Mouse (Mus musculus): ENCODE data around the gene Haus7.

The Haus7 gene

DNA sequence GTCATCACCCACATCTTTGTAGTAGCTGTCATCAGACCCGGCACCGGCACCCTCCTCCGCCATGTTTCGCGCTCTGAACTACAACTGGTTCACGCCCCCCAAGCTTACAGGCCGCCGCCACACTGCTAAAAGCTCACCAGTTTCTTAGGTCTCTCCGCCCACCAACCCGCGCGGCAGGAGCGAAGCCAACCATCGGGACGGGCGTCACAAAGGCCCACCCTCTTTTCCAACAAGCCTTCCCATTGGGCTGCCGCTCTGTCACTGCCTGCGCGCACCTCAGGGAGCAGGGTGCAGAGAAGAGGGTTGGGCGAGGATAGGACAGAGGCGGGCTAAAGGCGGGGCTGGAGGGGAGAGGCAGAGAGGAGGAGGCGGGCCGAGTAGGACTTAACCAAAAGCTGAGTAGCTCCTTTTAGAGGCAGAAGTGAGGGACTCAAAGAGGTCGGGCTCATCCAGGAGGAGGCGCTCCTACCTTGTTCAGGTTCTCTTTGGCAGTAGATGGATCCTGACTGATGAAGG, at the start of gene Haus7:
TSS of gene Haus7 (minus strand) at position 168 of the 516 bp plus-strand sequence.
- in situ Hi-C loops (cut with MboI; ENCODE audit: unreplicated experiment in 2 of 2): loop anchor here (10.0 to 25.0 kb wide), 3 partner anchors 196 to 956 kb away; partner anchors contain the start of genes Pnck (in 1 of the 2) and Slc6a8 (in 1 of the 2)

DNA sequence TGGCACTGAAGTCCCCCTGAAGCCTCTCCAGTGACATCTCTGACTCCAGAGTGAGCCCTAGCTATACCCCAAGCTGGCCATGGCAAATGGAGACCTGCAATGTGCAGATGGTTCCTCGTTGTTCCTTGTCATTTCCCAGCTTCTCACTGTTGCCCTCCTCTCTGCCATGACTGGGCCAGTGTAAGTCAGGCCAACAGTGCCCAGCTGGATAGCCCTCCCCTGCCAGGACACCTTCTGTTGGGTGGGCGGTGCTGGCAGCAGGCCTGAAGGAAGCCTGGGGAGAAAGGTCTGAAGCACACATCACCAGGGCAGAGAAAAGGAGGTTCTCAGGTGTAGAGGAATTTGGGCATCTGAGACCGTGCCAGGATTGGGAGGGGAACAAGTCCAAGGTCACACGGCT, 47.7 kb upstream of the Haus7 start:
- in situ Hi-C loops (cut with MboI; ENCODE audit: unreplicated experiment in 2 of 2): no loop called here

DNA sequence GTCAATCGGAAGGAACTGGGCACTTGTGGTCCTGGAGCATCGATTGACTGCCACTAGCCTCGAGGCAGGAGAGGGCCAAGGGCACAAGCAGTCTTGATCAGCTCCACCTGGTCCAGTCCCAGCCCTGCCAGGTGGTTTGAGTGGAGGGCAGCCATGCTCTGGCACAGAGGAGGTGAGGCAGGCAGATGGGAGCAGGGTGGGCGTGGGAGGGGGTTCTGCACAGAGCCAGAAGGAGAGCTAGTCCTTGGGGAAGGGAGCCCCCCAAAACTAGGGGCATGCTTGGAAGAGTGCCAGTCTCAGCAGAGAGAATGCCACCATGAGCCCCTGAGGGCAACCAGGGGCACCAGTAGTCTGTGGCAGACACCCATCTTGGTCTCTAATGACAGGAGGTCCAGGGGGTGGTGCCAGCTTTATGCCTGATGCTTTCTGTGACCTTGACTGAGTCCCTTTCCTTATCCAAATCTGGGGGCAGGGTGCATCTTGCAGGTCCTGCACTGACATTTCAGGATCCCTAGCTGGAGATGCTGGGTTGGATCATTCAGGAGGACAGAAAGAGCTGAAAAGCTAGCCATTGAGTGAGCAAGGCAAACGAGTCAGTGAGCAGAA, 46.4 kb upstream of the Haus7 start:
- in situ Hi-C loops (cut with MboI; ENCODE audit: unreplicated experiment in 2 of 2): no loop called here

DNA sequence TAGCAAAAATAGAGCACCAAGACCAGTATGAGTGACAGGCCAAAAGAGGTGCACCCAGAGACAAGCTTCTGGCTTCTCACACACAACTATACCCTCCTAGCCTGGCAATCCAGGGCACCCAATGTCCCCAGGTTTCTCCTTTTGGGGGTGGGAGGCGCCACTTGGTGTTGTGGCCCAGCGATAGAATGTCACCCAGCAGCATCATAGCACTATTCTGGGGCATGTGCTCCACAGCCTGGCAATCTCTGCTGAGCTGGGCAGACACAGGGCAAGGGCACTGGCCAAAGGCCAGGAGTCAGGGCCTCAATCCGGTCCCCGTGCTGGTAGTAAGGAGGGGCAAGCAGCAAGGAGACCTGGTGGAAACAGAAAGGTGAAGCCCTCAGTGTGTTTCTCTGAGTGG, 37.9 kb upstream of the Haus7 start:
- in situ Hi-C loops (cut with MboI; ENCODE audit: unreplicated experiment in 2 of 2): loop anchor here (10.0 kb wide), 3 partner anchors 52 to 182 kb away; no protein-coding TSS in a partner anchor

DNA sequence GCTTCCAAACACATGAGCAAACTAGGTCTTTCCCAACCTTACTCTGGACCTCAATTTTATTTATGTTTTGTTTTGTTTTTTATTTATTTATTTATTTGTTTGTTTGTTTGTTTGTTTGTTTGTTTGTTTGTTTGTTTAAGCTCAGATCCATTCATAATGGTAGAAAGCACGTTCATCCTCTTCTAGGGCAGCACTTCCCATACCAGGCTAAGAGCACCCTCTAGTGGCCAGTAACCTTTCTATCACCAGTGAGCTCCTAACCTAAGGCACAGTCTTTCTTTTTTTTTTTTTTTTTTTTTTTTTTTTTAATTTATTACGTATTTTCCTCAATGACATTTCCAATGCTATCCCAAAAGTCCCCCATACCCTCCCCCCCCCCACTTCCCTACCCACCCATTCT, 34.7 kb upstream of the Haus7 start:
- in situ Hi-C loops (cut with MboI; ENCODE audit: unreplicated experiment in 2 of 2): loop anchor here (10.0 kb wide), 3 partner anchors 49 to 179 kb away; no protein-coding TSS in a partner anchor

DNA sequence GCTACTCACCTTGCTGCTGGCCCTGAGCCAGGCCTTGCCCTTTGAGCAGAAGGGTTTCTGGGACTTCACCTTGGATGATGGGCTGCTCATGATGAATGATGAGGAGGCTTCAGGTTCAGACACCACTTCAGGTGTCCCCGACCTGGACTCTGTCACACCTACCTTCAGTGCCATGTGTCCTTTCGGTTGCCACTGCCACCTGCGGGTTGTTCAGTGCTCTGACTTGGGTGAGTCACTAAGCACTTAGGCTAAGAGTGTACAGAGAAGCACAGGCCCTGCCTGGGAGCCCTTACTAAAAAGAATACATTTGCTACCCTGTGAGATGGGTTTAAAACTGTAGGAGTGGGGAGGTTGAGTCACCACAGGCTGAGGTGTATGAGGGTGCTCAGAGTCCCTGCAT, 32.0 kb upstream of the Haus7 start:
- in situ Hi-C loops (cut with MboI; ENCODE audit: unreplicated experiment in 2 of 2): loop anchor here (10.0 kb wide), 3 partner anchors 46 to 176 kb away; no protein-coding TSS in a partner anchor

DNA sequence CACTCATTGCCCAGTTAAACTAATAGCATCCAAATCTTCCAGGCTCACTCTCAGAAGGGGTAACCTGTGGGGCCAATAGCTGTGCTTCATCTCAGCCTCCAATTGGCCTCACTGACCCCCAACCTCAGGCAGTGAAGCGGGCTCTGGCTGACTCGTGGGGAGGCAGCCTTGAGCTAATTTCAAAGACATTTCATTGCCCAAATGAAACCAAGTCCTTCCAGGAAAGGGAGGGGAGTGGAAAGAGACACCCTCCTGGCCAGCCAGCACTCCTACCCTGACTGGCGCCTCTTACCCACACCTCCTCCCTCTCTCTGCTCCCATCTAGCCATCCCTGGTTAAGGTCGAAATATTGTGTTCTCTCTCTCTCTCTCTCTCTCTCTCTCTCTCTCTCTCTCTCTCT, 31.3 kb upstream of the Haus7 start:
- in situ Hi-C loops (cut with MboI; ENCODE audit: unreplicated experiment in 2 of 2): loop anchor here (10.0 kb wide), 3 partner anchors 45 to 175 kb away; no protein-coding TSS in a partner anchor

DNA sequence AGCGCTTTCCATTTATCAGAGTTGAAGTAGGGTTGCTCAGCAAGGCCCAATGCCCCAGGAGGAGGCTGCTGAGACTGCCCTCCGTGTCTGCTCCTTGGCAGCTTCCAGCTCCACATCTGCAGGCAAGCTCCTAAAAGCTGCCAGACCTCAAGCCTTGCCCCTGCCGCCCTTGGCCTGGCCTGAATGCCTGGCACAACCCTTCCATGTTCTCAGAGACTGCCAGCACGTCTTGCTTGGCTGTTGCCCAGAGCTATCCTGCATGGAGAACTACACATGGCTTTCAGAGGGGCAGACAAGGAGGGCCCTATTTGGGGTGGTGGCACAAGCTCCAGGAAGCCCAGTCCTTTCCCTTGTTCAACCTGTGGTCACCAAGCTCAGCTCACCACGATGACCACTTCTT, 28.1 kb upstream of the Haus7 start:
- in situ Hi-C loops (cut with MboI; ENCODE audit: unreplicated experiment in 2 of 2): no loop called here

DNA sequence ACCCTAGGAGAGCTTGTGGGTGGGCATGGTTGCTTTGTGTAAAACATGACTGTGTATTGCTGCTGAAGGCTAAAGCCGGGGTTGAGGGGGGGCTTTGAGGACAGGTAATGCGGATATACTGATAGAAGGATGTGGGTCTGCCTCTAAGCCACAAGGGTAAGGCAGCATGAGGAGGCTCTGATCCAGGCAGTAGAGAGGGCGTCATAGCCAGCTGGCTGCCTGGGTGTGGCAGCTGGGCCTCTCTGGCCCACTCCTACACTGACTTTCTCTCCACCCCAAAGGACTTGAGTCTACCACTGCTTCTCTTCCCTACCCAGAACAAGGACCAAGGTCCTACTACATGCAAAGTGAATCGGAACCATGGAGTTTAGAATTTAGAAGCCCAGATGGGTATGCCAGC, 26.0 kb upstream of the Haus7 start:
- in situ Hi-C loops (cut with MboI; ENCODE audit: unreplicated experiment in 2 of 2): no loop called here

DNA sequence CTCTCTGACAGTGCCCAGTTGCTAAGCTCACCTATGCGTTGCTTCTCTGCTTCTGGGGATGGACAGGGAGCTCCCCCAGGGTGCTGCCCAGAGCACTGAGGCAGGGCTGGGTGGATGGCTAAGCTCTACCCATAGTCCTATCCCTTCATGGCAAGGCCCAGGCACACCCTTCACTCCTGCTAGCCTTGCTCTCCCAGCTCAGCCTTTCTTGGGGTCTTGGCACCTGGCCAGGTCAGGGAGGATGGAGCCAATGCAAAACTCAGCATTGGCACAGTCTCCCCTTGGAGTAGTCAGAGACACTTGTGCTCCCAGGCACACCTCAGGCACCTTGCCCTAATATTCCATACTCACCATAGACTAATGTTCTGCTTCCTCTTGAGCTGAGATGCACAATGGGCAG, 25.2 kb upstream of the Haus7 start:
- in situ Hi-C loops (cut with MboI; ENCODE audit: unreplicated experiment in 2 of 2): no loop called here

DNA sequence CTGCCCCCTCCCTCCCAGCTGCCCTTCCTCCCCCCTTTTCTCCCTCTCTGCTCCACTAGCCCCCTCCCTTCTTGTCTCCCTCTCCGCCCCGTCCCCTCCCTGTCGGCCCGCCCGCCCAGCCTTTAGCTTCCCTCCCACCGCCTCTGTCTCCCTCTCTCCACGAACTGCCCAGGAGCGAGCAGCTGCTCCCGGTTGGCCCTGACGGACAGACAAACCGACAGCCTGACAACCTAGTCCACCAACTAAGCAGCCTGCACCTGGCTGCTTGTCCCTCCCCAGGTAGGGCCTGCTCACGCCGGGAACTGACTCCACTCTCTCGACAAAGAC, 24.6 kb upstream of the Haus7 start, which contains the start of gene Bgn:
TSS of gene Bgn (plus strand) at position 119 of the 327 bp plus-strand sequence.
- in situ Hi-C loops (cut with MboI; ENCODE audit: unreplicated experiment in 2 of 2): no loop called here

DNA sequence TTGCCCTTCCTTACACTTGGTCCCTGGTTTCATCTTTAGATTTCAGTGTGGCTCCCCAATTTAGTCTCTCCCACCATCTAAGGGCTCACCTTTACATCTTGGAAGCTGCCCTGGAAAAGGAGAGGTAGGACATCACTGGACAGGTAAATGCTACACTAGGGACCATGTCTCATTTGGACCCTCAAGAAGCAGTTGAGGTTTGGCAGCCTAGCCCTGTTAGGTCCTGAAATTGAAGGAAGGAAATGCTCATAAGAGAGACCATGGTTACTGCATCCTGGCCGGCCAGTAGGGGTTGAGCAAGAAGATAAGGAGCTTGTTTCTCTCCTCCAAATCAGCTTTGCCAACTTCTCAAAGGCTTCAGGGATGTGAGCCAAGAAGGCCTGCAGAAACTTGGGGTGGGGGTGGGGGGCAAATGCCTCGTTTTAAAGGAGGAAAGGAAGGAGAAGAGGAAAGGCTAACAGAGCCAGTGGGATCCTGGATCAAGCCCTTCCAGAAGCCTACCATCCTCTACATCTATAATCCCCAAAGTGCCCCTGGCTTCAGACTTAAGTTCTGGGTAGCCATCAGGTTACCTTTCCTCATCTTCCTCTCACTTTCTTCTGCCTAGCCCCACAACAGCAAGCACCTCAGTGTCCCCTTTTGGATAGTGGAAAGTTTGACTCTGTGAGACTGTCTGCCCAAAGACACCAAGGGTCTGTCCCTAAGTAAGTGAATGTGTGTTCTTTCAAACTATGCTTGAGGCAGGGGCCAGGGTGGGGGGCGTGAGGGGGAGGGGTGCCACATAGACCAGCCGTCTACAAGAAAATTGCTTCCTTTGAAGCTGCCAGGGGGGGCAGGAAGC, 24.0 kb upstream of the Haus7 start:
- in situ Hi-C loops (cut with MboI; ENCODE audit: unreplicated experiment in 2 of 2): no loop called here

DNA sequence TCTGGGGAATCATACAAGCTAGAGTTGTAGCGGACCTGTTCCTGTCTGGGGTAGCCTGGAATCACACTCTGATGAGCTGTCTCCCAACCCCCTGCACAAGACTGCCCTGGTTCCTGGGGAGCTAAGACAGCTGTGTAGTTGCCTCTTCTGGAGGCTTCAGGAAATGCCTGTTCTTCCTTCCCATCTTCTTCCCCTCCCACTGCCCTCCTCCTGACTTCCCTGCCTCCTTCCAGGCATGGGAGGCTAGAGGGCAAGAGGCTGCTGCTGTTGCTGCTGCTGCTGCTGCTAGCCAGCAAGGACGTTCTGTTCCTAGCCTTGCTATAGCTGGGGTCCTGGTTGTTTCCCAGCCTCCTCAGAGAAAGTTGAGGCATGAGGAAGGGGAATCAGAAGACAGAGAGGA, 21.5 kb upstream of the Haus7 start:
- in situ Hi-C loops (cut with MboI; ENCODE audit: unreplicated experiment in 2 of 2): no loop called here

DNA sequence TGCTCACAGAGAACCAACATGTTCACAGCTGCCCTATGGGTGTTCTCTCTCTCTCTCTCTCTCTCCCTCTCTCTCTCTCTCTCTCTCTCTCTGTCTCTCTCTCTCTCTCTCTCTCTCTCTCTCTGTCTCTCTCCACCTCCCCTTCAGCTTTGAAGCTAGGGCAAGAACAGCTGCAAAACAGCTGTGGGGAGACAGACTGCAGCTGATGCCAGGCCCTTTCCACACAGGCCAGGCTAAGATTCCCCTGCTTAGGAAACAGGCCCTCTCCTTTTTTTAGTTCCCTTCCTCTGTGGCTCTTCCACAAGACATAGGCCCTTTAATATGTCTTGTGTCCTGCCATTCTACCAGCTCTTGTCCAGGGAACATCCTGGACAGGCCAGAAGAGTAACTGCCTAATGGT, 20.8 kb upstream of the Haus7 start:
- in situ Hi-C loops (cut with MboI; ENCODE audit: unreplicated experiment in 2 of 2): no loop called here

DNA sequence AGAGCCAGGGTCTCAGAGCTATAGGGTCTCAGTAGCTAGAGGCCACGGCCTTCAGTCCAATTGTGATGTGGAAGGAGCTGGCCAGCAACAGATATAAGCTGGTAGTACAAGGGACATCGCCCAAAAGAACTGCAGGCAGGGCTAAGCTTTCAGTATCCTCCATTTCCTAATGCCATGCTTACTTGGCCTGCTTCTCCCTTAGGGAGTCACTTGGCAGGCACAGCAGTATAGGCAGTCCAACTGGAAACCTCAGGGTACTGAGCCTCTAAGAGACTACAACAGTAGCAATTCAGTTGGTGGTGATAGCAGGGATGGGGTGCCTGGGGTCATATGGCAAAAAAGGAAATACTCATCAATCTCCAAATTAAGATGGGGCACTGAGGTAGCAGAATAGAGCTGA, 18.7 kb upstream of the Haus7 start:
- in situ Hi-C loops (cut with MboI; ENCODE audit: unreplicated experiment in 2 of 2): no loop called here

DNA sequence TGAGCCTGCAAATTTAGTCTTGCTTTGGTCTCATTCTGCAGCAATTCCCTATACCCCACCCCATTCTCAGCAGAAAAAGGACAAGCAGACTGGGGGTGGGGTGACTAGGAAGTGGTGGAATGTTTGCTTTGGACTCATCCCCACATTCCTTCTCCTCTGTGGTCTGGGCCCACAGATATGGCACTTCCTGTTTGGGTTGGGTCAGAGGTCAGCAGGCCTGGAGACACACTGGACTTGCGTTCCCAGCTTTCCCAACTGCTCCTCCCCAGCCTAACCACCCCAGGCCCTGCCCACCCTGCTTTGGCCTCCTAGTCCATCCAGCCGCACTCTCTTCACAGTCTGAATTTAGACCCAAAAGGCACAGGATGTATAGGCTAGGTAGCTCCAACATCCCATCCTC, 17.8 kb upstream of the Haus7 start:
- in situ Hi-C loops (cut with MboI; ENCODE audit: unreplicated experiment in 2 of 2): no loop called here

DNA sequence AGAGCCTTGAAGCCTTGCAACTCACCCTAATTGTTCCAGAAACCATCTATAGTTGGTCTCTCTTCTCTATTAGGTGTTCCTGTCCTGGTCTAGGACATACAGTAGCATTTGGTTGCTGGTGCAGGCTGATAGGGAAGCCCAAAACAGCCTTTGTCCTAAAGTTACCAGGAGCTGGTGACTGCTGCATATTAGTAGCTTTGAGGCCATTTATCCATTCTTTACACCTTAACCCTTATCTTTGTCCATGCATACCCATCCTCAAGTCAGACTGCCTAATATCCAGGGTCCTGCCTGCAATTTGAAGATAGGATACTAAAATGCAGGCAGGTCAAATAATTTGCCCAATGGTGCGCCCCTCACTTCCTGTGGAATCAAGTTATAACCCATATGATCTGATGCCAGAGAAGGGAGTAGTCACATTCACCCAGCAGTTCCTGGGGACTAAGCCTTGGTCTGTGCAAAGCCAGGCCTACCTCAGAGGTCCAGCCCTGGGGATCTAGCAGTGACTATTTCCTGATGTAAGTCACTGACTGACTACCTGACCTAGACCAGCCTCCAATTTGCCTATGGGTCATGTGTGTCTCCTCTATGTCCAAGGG, 16.9 kb upstream of the Haus7 start:
- in situ Hi-C loops (cut with MboI; ENCODE audit: unreplicated experiment in 2 of 2): no loop called here

DNA sequence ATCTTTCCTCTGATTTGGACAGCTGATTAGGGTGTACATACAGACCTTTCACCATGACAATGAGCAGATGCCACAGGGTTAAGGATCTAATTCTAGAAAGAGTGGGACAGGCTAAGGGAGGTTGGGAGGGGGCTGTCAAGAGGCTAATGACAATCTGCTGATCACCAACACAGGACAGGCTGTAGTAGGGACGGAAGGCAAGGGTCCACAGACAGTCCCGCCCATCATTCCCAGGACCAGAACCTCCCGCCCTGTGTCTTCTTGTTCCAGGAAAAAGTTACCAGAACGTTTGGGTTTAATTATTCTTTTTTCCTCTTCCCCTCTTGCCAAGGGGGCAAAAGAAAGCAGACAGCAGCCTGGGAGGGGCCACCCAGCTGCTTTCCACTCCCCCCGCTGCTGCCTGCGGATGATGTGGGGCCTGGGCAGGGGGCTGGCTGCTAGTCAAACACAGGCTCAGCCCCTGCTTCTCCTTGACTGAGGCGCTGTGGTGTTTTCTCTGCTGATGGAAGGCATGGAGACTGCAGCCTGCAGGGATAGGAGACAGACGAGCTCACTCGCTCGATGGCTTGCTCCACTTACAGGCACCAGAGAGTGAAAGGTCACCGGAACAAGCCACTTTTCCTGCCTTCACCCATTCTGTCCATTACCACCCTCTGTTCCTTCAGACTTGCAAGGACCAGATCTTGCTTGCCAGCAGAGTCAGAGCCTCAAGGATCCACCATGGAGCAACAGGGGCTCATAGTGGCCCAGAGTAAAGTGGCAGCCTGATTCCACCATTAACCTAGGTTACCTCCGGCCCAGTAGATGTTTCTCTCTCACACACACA, 15.7 kb upstream of the Haus7 start:
- in situ Hi-C loops (cut with MboI; ENCODE audit: unreplicated experiment in 2 of 2): loop anchor here in 1 of 2 experiments (25.0 kb wide), 1 partner anchor 188 kb away; the partner anchor contains the start of genes Pnck and Slc6a8

DNA sequence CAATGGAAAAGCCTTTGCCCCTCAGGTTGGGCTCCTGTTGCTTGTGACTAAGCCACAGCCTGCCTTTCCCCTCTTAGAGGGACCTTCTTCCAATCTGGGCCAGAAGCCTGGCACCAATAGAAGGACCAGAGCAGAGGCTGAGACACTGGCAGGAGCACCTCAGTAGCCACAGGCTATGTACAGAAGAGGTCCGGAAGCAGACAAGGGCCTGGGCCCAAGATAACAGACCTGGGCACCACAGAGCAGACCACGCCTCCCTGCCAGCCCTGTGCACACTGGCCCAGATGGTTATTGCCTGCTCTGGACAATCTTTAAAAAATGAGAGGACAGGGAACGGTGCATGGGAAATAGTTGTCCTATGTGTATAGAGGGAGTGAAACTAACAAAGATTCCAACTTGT, 12.9 kb upstream of the Haus7 start:
- in situ Hi-C loops (cut with MboI; ENCODE audit: unreplicated experiment in 2 of 2): loop anchor here in 1 of 2 experiments (25.0 kb wide), 1 partner anchor 191 kb away; the partner anchor contains the start of genes Pnck and Slc6a8

DNA sequence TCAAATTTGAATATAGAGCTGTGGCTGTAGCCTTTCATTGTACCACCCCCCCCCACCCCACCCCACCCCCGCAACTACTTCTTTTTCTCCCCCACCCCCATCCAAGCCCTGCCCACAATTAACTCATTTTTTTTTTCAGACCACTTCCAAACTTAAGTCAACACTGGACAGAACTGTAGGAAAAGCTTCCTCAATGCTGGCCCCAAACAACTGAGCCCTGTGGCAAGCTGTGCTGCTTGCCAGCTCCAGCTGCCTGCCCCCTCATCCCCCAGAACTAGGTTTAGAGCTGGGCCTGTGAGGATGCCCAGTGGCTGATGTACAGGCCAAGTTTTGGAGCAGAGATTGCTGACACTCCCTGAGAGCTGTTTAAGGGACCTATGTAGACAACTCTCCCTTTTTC, 9.9 kb upstream of the Haus7 start:
- in situ Hi-C loops (cut with MboI; ENCODE audit: unreplicated experiment in 2 of 2): loop anchor here in 1 of 2 experiments (25.0 kb wide), 1 partner anchor 194 kb away; the partner anchor contains the start of genes Pnck and Slc6a8
